Mouse (Mus musculus) hindbrain, embryonic 13.5 days (tissue): ENCODE results near the gene Ufsp1. TPM values are rescaled to one million over a fixed set of nuclear protein-coding genes. Genes with fewer than 3 reads are reported as not detected.

Experiments
- ATAC-seq: fragments of 200-750 bp; cut with Nextera tagmentation; 2 replicates; pipeline ENCODE4 v1.8.0; 2017; ENCODE audit warnings: moderate TSS enrichment; ENCODE audit not compliant: low FRiP score
- H3K27ac ChIP-seq: fragments of 300-500 bp; sonication (generic); 2 replicates; pipeline ENCODE4 v1.5.1; 2015; ENCODE audit warnings: inconsistent platforms, mild to moderate bottlenecking, moderate library complexity
- H3K27me3 ChIP-seq: fragments of 300-500 bp; sonication (generic); 2 replicates; pipeline ENCODE4 v1.6.1; 2015; ENCODE audit warnings: mild to moderate bottlenecking, inconsistent platforms
- H3K36me3 ChIP-seq: fragments of 300-500 bp; sonication (generic); 2 replicates; pipeline ENCODE4 v1.6.1; 2015; ENCODE audit warnings: mild to moderate bottlenecking, inconsistent platforms
- H3K4me1 ChIP-seq: fragments of 300-500 bp; sonication (generic); replicated peaks from 2 replicates; pipeline ENCODE4 v1.6.1; 2015; ENCODE audit warnings: inconsistent platforms
- H3K4me2 ChIP-seq: fragments of 300-500 bp; sonication (generic); 2 replicates; pipeline ENCODE4 v1.6.1; 2015; ENCODE audit warnings: inconsistent platforms, mild to moderate bottlenecking, moderate library complexity
- H3K4me3 ChIP-seq: fragments of 300-500 bp; sonication (generic); 2 replicates; pipeline ENCODE4 v1.5.1; 2015; ENCODE audit warnings: mild to moderate bottlenecking, inconsistent platforms
- H3K9ac ChIP-seq: fragments of 300-500 bp; sonication (generic); 2 replicates; pipeline ENCODE4 v1.6.1; 2015; ENCODE audit warnings: mild to moderate bottlenecking, inconsistent platforms
- H3K9me3 ChIP-seq: fragments of 300-500 bp; sonication (generic); 2 replicates; pipeline ENCODE4 v1.6.1; 2016; ENCODE audit warnings: inconsistent platforms
- WGBS: fragments of 180-500 bp; shearing (Covaris S2); methylation state at CpG from one replicate; pipeline ENCODE4 v1.1.7; 2015; 5-methylcytosine and 5-hydroxymethylcytosine counted together
- polyA plus RNA-seq: library from polyadenylated mRNA; unstranded; fragments of >200 nt; fragmentation: Nextera tagmentation; extraction: Ambion mirVana; gene quantifications from 2 replicates; pipeline ENCODE4 v1.2.1, GENCODE M21; 2015

Ufsp1 gene
- polyA plus RNA-seq, 1 experiment from 2014 or later, result 14.1 TPM

DNA sequence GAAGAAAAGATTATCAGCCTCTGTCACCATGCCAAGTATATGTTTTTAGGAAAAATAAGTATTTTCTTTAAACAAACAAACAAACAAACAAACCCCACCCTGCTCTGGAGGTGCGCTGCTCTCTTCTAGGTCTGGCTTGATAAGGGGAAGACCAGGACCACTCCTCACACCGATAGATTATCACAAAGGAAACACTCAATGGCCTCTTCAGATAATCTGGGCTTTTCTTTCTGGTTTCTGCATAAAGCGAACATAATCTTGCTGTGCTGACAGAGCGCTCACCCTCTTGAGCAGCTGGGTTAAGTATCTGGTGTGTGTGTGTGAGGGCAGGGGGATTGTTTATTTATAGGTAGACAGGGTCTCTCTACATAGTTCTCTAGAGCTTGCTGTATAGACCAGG is 9.2 kb downstream of the Ufsp1 start:
- peaks cover 42% of the 10 kb centered on the region for H3K4me1 ChIP-seq
- H3K9me3 ChIP-seq, result no peaks in the 10 kb centered on the region
- ATAC-seq, result no peak
- H3K27ac ChIP-seq, result no peak overlapping the region
- peaks cover 62% of the 10 kb centered on the region for H3K36me3 ChIP-seq
- no peak overlapping the region for H3K4me3 ChIP-seq
- H3K4me2 ChIP-seq, result no peak overlapping the region
- H3K27me3 ChIP-seq, result no peaks in the 10 kb centered on the region
- H3K9ac ChIP-seq, result no peak overlapping the region
- 94% methylated on average over 4 of the region's 4 CpGs for WGBS

DNA sequence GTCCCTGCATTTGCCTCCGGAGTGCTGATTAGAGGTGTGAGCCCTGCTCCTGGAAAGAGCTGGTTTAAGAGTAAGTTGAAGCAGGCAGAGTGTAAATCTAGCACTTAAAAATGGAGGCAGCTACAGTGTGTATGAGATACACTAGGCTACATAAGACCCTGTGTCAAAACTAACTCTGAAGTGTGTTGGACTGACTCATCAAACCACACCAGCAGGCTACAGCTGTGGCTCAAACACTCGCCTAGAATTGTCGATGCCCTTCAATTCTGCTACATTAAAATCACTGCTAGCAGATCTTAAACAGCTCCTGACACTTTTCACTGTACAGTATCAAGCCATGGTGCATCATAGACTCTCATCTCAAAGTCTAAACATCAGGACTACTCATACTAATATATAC is 9.7 kb downstream of the Ufsp1 start:
- Histone ChIP-seq H3K4me3 (no peak overlapping the region), H3K9ac (peak overlapping the region; percentile 99; the same call in 1 of the 2 replicates), H3K27me3 (no peaks in the 10 kb centered on the region), H3K9me3 (no peaks in the 10 kb centered on the region), H3K36me3 (peaks cover 62% of the 10 kb centered on the region), H3K27ac (no peak overlapping the region), H3K4me1 (peaks cover 42% of the 10 kb centered on the region), H3K4me2 (peak overlapping the region; percentile 70)
- ATAC-seq, result no peak
- WGBS, result 87% methylated on average over 3 of the region's 3 CpGs

- no peak for ATAC-seq
- peak overlapping the region; percentile 99 for H3K9ac ChIP-seq
- 46% methylated on average over 4 of the region's 4 CpGs for WGBS
Measured at GRCm38 (mm10) chr5:137304816-137305215, 10.4 kb downstream of the Ufsp1 start.

GRCm38 (mm10) chr5:137305822-137306221 is 11.4 kb downstream of the Ufsp1 start:
- Histone ChIP-seq H3K27ac (no peak overlapping the region), H3K9me3 (no peaks in the 10 kb centered on the region), H3K27me3 (no peaks in the 10 kb centered on the region), H3K4me2 (peak overlapping the region; percentile 70), H3K9ac (peak overlapping the region; percentile 99), H3K4me1 (peaks cover 42% of the 10 kb centered on the region), H3K36me3 (peaks cover 62% of the 10 kb centered on the region), H3K4me3 (peak overlapping the region; percentile 93)
- WGBS, result 64% methylated on average over 3 of the region's 3 CpGs
- ATAC-seq, result no peak

More at GRCm38 (mm10) chr5:137304816-137305215, 10.4 kb downstream of the Ufsp1 start:
- no peak overlapping the region for H3K27ac ChIP-seq
- no peaks in the 10 kb centered on the region for H3K9me3 ChIP-seq
- no peaks in the 10 kb centered on the region for H3K27me3 ChIP-seq
- H3K4me1 ChIP-seq, result peaks cover 42% of the 10 kb centered on the region
- peak overlapping the region; percentile 93 for H3K4me3 ChIP-seq
- peaks cover 62% of the 10 kb centered on the region for H3K36me3 ChIP-seq
- peak overlapping the region; percentile 70 for H3K4me2 ChIP-seq

GRCm38 (mm10) chr5:137306439-137307005 is 12.1 kb downstream of the Ufsp1 start:
- Histone ChIP-seq H3K9me3 (no peaks in the 10 kb centered on the region), H3K4me2 (peak overlapping the region; percentile 70), H3K36me3 (peaks cover 56% of the 10 kb centered on the region), H3K4me1 (peaks cover 42% of the 10 kb centered on the region), H3K27me3 (no peaks in the 10 kb centered on the region), H3K4me3 (peak overlapping the region; percentile 93), H3K27ac (peak overlapping the region; percentile 98), H3K9ac (peak overlapping the region; percentile 99)
- ATAC-seq, result no peak
- 13% methylated on average over 12 of the region's 12 CpGs for WGBS

- Histone ChIP-seq H3K27me3 (no peaks in the 10 kb centered on the region), H3K36me3 (peaks cover 51% of the 10 kb centered on the region), H3K4me2 (peak within 1 kb of the TSS; percentile 70), H3K9me3 (no peaks in the 10 kb centered on the region), H3K4me1 (peaks cover 46% of the 10 kb centered on the region), H3K9ac (peak within 1 kb of the TSS; percentile 99), H3K4me3 (peak within 1 kb of the TSS; percentile 93), H3K27ac (peak within 1 kb of the TSS; percentile 98)
- peak; percentile 83 for ATAC-seq
- under 1% methylated on average over 62 of the region's 72 CpGs for WGBS
Measured at GRCm38 (mm10) chr5:137307071-137307912, 12.9 kb downstream of the Ufsp1 start, which contains the start of gene Srrt. Srrt (minus strand) TSS chr5:137307674.

- H3K4me1 ChIP-seq, result peaks cover 56% of the 10 kb centered on the region
- no peak for ATAC-seq
- H3K4me2 ChIP-seq, result peak overlapping the region; percentile 70
- H3K27ac ChIP-seq, result peak overlapping the region; percentile 98
- WGBS, result 95% methylated on average over 4 of the region's 4 CpGs
- peak overlapping the region; percentile 93 for H3K4me3 ChIP-seq
- H3K9ac ChIP-seq, result peak overlapping the region; percentile 99
- no peaks in the 10 kb centered on the region for H3K27me3 ChIP-seq
- H3K9me3 ChIP-seq, result no peaks in the 10 kb centered on the region
- peaks cover 40% of the 10 kb centered on the region for H3K36me3 ChIP-seq
Measured at GRCm38 (mm10) chr5:137308356-137308755, 13.9 kb downstream of the Ufsp1 start.

- H3K36me3 ChIP-seq, result peaks cover 54% of the 10 kb centered on the region
Measured at GRCm38 (mm10) chr5:137313466-137314192, 19.2 kb downstream of the Ufsp1 start.

GRCm38 (mm10) chr5:137314193-137315083 is 20.0 kb downstream of the Ufsp1 start, which contains the start of gene Trip6:
Trip6 (minus strand) TSS chr5:137314404.
- peak within 1 kb of the TSS; percentile 60 for H3K4me2 ChIP-seq
- peaks cover 51% of the 10 kb centered on the region for H3K36me3 ChIP-seq
- H3K4me1 ChIP-seq, result peaks cover 36% of the 10 kb centered on the region
- 15% methylated on average over 30 of the region's 30 CpGs for WGBS
- peak within 1 kb of the TSS; percentile 41 for H3K4me3 ChIP-seq
- peaks cover 11% of the 10 kb centered on the region; the same call in 1 of the 2 replicates for H3K27me3 ChIP-seq
- peak within 1 kb of the TSS; percentile 72 for H3K9ac ChIP-seq
- peak within 1 kb of the TSS; percentile 76 for H3K27ac ChIP-seq
- H3K9me3 ChIP-seq, result no peaks in the 10 kb centered on the region
- ATAC-seq, result peak; percentile 78

More at GRCm38 (mm10) chr5:137313466-137314192, 19.2 kb downstream of the Ufsp1 start:
- WGBS, result 3% methylated on average over 22 of the region's 22 CpGs
- Histone ChIP-seq H3K9me3 (no peaks in the 10 kb centered on the region), H3K4me2 (peak overlapping the region; percentile 60), H3K27me3 (peaks cover 11% of the 10 kb centered on the region; the same call in 1 of the 2 replicates), H3K4me1 (peaks cover 36% of the 10 kb centered on the region), H3K9ac (peak overlapping the region; percentile 72), H3K27ac (peak overlapping the region; percentile 13), H3K4me3 (peak overlapping the region; percentile 41)
- peak; percentile 57 for ATAC-seq

DNA sequence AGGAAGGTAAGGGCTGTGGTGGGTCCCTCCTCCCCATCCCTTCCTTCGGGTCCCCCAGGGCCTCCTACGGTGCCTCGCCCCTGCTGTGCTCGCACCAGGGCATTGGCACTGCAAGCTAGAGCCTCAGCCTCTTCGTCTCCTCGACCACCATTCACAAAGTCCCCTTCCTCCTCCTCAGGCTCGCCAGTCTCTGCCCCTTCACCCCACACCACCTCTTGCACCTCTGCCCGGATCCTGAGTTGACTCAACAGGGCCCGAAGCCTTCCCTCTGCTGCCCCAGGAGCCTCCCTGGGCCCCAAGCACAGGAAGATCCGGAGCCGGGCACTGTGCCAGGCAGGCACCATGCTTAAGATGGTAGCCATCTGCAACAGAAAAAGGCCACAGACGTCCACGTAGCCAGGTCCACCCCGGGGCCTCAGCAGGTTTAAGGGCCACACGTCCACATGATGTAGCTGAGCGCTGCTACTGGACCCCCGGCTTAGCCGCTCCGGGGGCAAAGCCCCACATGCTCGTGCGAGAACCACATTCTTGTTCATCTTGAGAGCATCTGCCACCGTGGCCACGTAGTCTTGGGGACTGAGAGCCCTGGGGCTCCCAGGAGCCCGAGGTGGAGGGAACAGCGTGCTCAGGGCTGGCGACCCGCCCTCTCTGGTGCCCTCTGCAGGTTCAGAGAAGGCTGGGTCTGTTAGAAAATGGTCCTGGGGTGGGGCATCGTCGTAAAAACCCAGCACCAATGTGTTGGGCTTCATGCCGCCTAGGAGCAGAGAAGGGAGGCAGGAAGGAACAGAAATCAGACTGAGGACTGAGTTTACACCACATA is 20.9 kb downstream of the Ufsp1 start:
- H3K4me3 ChIP-seq, result no peak overlapping the region
- peak overlapping the region; percentile 72 for H3K9ac ChIP-seq
- WGBS, result 43% methylated on average over 30 of the region's 30 CpGs
- peak overlapping the region; percentile 60; the same call in 1 of the 2 replicates for H3K4me2 ChIP-seq
- ATAC-seq, result peak; percentile 25; the same call in 1 of the 2 replicates
- H3K27me3 ChIP-seq, result peaks cover 11% of the 10 kb centered on the region; the same call in 1 of the 2 replicates
- H3K27ac ChIP-seq, result no peak overlapping the region
- peaks cover 36% of the 10 kb centered on the region for H3K4me1 ChIP-seq
- peaks cover 51% of the 10 kb centered on the region for H3K36me3 ChIP-seq
- H3K9me3 ChIP-seq, result no peaks in the 10 kb centered on the region
